Mouse (Mus musculus) frontal cortex, postnatal 14 days (tissue): ENCODE measurements around the gene B230118H07Rik.
"Not testable (repeated sequence)": the region's sequence is repeated elsewhere in the genome, so short reads cannot be mapped to it uniquely, and the experiment has no call there.

Experiments used
- DNase-seq, 2 experiments: peaks; one replicate each; pipeline ENCODE4 v3.0.0; 2022; ENCODE audit warnings: low spot score in 2 of 2

Gene B230118H07Rik

DNA sequence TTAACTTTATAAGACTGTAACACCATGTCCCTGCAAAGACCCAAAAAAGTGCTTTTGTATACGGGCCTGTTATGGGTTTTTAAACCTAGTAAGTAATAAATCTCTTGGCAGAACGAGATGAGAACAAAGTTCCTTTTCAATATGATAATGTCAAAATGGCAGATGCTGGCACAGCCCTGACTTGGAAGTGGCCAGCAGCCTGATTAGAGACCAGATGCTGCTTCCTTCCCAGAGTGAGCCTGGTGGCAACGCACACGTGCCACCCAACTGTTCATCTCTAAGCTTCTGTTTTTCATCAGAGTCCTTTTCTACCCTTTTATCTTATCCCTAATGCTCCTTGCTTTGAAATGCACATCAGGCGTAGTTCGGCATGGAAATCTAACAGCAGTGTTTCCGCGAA, 58.0 kb downstream of the B230118H07Rik start:
- DNase-seq, result no peak

GRCm38 (mm10) chr2:101581418-101581817, 67.9 kb downstream of the B230118H07Rik start:
- DNase-seq, result no peak

DNA sequence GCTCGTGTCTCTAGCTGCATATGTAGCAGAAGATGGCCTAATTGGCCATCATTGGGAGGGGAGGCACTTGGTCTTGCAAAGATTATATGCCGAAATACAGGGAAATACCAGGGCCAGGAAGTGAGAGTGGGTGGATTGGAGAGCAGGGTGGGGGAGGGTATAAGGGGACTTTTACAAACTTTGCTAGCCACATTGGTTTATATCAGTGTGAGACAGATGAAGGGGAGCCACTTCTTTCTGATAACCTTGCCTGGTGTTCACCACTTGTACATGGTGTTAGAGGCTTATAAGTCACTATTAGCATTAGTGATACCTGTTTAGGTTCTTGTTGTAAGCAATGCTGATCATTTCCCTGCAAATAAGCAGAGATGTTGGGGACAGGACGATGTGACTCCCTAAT, 68.4 kb downstream of the B230118H07Rik start:
- no peak for DNase-seq

DNA sequence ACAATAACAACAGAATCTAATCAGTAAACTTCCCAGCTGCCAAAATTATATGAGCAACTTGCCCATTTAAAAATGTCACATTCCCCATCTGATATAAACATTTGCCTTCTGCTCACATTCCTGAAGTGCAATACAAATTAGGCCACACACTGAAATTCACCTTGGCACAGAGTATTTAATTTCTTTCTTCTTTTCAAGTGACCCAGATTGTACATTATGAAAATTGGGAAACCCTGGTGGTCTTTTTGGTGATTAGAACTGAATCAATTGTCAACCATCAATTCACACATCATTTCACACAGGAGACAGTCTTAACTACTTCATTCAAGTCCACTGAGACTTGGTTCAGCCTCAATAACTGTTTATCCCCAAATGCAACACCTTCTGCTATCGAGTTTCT, 68.9 kb downstream of the B230118H07Rik start:
- DNase-seq, result no peak

- DNase-seq, result no peak
Measured at GRCm38 (mm10) chr2:101580027-101580426, 69.3 kb downstream of the B230118H07Rik start.

- DNase-seq, result no peak
Measured at GRCm38 (mm10) chr2:101577243-101577642, 72.1 kb downstream of the B230118H07Rik start.

GRCm38 (mm10) chr2:101569230-101569629, 80.1 kb downstream of the B230118H07Rik start:
- DNase-seq, result no peak

- no peak for DNase-seq
Measured at GRCm38 (mm10) chr2:101567490-101567889, 81.8 kb downstream of the B230118H07Rik start.

DNA sequence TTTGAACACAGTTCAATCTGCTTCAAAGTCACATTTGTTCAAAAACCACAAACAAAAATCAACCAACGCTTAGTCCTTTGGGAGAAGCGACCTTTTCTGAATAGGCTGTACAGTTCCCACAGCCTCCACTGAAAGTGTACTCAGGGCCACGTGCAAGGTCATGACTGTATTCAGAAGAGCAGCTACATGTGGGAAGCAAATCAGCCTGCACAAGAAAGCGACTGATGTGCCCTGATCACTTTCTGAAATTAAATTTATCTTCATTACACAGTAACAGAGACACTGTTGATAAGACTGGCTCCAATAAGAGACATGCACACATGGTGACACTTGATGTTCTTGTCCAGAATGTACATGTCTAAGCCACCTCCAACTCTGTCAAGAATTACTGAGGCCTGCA, 85.6 kb downstream of the B230118H07Rik start:
- DNase-seq, result no peak

- no peak for DNase-seq
Measured at GRCm38 (mm10) chr2:101563206-101563605, 86.1 kb downstream of the B230118H07Rik start.

DNA sequence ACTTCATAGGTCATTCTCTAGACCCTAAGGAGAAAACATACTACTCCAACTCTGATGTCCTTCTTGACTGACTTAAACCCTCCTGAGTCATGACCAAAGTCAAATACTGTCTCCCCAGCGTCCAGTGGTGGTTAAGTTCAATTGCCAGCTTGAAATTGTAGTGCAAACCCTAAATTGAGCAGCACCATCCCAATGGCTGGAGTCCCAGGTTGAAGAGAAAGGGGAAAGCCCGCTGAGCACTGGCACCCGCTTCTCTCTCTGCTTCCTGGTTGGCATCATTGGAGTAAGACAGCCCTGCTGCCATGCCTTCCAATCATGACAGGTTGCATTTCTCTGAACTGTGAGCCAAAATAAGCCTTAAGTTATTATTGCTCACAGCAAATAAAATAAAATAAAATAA, 89.9 kb downstream of the B230118H07Rik start:
- DNase-seq, result no peak

- no peak for DNase-seq
Measured at GRCm38 (mm10) chr2:101555886-101556285, 93.4 kb downstream of the B230118H07Rik start.

DNA sequence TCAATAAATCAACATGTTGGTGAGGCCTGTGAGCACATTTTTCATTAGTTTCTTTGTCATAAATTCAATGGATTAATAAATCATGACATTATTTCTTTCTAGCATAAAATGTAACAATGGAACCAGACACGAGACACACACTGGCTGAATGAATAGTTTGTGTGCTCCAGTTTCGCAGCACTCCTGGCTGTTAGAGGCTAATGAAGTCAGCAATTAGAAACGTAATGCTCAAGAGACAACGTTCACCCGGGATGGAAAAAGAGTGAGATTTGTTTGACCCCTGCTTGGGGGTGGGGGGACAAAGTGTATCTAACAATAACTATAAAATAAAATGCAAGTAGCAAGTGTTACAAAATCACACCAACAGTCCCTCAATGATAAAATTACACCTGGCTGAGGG, 95.5 kb downstream of the B230118H07Rik start:
- no peak for DNase-seq

DNA sequence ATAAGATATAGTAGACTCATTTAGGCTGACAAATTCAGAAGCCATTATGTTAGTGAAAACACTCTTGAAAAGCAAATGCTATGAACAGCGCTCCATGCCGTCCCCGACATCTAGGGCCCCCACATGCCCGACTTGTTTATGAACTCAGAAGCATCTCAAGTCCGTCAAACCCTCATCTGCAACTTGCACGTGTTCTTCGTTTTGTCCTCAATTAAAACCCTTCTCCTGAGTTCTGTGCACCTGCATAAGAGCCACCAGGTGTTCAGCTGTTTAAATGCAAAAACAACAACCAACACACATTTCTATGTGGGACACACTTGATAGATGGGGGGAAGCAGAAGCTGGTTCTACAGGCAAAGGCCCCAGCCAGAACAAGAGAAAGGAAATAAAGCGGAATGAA, 97.0 kb downstream of the B230118H07Rik start:
- no peak for DNase-seq

DNA sequence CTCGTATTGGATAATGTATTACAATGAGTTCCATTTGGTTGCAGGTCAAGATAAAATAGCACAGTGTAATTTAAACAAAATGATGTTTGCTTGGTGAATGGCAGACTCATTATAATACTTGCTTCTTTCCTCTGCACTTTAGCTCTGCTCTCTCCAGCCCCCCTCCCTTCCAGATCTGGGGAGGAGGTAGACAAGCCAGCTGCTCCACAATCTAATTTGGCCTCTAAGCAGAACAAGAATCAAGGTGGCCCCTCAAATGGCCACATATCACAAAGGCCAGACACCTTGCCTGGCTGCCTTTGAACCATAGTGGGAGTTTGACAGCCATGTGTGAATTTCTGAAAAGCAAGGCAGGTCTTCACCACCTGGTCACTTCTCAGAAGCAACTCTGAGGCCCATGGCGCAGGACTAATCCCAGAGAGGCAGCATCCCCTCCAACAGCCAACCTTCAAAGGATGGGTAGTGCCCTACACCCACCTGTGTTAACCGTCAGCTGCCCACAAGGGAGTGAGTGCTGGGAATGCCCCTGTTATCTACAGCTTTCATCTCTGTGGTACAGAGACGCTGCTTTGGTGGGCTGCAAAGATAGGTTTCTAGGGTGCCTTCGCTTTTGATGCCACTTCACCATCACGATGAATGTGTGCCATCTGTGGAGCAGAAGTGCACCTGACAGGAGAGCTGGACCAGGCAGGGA, 98.2 kb downstream of the B230118H07Rik start:
- DNase-seq, result no peak

- DNase-seq, result no peak
Measured at GRCm38 (mm10) chr2:101550176-101550575, 99.2 kb downstream of the B230118H07Rik start.

- DNase-seq, result no peak
Measured at GRCm38 (mm10) chr2:101548866-101549265, 100.5 kb downstream of the B230118H07Rik start.

- no peak for DNase-seq
Measured at GRCm38 (mm10) chr2:101545593-101545992, 103.7 kb downstream of the B230118H07Rik start.

DNA sequence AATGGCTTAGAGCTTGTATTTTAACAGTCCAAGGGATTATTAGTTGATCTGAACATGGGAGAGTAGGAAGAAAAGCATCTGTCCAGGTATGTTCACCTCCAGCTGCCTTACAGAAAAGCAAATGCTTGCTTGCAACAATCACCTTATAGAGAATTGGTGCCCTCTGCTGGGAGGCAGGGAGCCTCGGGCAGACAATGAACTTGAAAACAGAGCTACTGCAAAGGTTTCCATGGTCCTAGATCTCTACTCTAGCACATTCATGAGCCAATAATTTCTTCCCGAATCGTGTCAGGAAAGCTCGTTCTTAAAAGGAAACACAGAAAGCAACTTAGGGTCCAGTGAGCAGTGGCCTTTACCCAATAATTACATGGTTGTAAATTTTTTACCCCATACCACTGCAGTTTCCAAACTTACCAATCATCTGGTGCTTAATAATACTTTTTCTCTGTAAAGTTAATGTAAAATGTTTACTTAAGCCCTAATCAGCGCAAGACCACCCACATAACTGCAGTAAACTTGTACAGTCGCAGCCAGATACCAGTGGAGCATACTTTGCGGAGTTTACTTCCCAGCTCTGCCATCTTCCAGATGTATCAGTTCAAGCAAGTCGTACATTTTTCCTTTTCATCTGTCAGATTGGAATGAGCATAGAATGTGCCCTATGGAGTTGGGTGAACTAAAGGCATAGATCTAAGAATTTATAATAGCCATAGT, 105.5 kb downstream of the B230118H07Rik start:
- DNase-seq, result no peak

- not testable (repeated sequence) for DNase-seq
Measured at GRCm38 (mm10) chr2:101536887-101537286, 112.4 kb downstream of the B230118H07Rik start.

- DNase-seq, result no peak
Measured at GRCm38 (mm10) chr2:101533741-101534140, 115.6 kb downstream of the B230118H07Rik start.

DNA sequence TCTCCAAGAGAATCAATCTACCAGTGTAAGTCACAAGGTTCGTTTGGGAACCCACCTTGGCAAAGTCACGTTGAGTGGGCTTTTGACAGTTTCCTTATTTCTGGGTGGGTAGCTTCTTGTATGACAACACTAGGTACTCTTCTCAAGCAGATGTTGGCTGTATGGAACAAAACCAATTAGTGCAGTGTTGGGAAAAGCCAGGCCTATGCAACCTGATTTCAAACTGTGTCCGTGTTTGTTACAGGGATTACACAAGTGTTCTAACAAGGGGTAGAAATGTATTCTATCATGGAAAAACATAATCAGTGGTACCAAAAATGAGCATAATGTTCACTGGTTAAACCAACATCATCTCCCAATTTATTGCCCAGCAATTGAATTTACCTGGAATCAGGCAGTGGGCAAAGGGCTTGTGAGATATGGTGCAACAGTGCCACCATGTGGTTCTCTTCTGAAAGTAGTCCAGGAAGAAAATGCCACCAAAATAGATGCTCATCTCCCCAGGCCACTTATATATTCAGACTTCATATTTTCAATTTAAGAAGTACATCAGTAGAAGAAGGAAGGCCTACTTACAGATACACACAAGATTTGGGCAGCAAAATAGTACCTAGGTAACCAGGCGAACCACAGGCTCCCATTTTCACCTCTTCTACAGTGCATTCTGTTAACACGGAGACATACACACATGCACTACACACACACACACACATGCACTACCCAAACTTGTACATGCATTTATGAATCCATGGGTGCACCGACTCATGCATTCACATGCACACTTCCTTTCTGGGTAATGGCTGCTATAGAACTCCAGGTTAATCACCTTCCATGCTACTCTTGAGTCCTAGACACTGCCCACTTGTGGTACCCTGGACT, 123.6 kb downstream of the B230118H07Rik start:
- peak; percentile 13 to 45 for DNase-seq
